Mouse (Mus musculus) lung, embryonic 16.5 days (tissue): ENCODE results near the gene Ppp3ca. TPM values are rescaled to one million over a fixed set of nuclear protein-coding genes. Genes with fewer than 3 reads are reported as not detected.

ENCODE experiments used
- ATAC-seq: fragments of 200-750 bp; cut with Nextera tagmentation; 2 replicates; pipeline ENCODE4 v1.8.0; 2017; ENCODE audit warnings: low read depth, mild to moderate bottlenecking, moderate library complexity
- H3K27ac ChIP-seq: fragments of 300-500 bp; sonication (generic); 2 replicates; pipeline ENCODE4 v1.5.1; 2014; ENCODE audit warnings: mild to moderate bottlenecking, control low read depth, low read length
- H3K27me3 ChIP-seq: fragments of 300-500 bp; sonication (generic); 2 replicates; pipeline ENCODE4 v1.6.1; 2014; ENCODE audit warnings: low read depth, low read length, mixed read lengths; ENCODE audit not compliant: control insufficient read depth, insufficient read depth
- H3K36me3 ChIP-seq: fragments of 300-500 bp; sonication (generic); 2 replicates; pipeline ENCODE4 v1.6.1; 2014; ENCODE audit warnings: low read length; ENCODE audit not compliant: control insufficient read depth, insufficient read depth
- H3K4me1 ChIP-seq: fragments of 300-500 bp; sonication (generic); replicated peaks from 2 replicates; pipeline ENCODE4 v1.6.1; 2014; ENCODE audit warnings: low read length, mixed read lengths; ENCODE audit not compliant: control insufficient read depth, insufficient read depth
- H3K4me2 ChIP-seq: fragments of 300-500 bp; sonication (generic); 2 replicates; pipeline ENCODE4 v1.6.1; 2014; ENCODE audit warnings: low read depth, low read length, control low read depth
- H3K4me3 ChIP-seq: fragments of 300-500 bp; sonication (generic); 2 replicates; pipeline ENCODE4 v1.5.1; 2014; ENCODE audit warnings: mild to moderate bottlenecking, low read length, control low read depth
- H3K9ac ChIP-seq: fragments of 300-500 bp; sonication (generic); 2 replicates; pipeline ENCODE4 v1.6.1; 2014; ENCODE audit warnings: low read length, control low read depth
- H3K9me3 ChIP-seq: fragments of 300-500 bp; sonication (generic); 2 replicates; pipeline ENCODE4 v1.6.1; 2016; ENCODE audit warnings: low read length; ENCODE audit not compliant: control insufficient read depth
- WGBS: fragments of 180-500 bp; shearing (Covaris S2); extraction: QIAGEN DNeasy Blood & Tissue Kit; methylation state at CpG from one replicate; pipeline ENCODE4 v1.1.7; 2014; 5-methylcytosine and 5-hydroxymethylcytosine counted together
- polyA plus RNA-seq: library from polyadenylated mRNA; unstranded; fragments of >200 nt; fragmentation: Nextera tagmentation; extraction: Ambion mirVana; gene quantifications from 2 replicates; pipeline ENCODE4 v1.2.1, GENCODE M21; 2015

Ppp3ca gene
- polyA plus RNA-seq, 1 experiment from 2014 or later = 66.1 TPM

DNA sequence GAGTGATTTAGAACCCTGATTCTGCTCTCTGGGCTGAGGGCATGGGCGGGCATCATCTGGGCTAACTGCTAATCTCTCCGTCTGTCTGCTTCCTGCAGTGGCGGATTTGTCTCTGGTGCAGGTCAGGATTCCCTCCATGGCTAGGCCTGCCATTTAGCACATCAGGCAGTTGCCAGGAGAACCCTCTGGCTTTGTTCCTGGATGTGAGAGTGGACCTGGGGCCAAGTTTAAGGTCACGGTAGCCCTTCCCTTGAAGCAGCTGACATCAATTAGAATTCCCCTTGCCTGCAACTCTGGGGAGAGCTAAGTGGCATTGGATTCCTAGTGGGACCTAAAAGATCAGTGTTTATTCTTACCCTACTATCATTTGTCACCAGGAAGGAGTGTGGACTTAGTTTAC is 132.7 kb downstream of the Ppp3ca start:
- no peaks in the 10 kb centered on the region for H3K9me3 ChIP-seq
- no peak overlapping the region for H3K27ac ChIP-seq
- H3K4me1 ChIP-seq = 0 out of 2 replicates have a peak, but pooled peaks cover 6% of the 10 kb centered on the region
- ATAC-seq = no peak
- 82% methylated on average over 4 of the region's 4 CpGs for whole genome bisulfite sequencing
- H3K27me3 ChIP-seq = no peaks in the 10 kb centered on the region
- H3K4me2 ChIP-seq = no peak overlapping the region
- H3K36me3 ChIP-seq = peaks cover 6% of the 10 kb centered on the region; the same call in 1 of the 2 replicates
- no peak overlapping the region for H3K9ac ChIP-seq
- no peak overlapping the region for H3K4me3 ChIP-seq

DNA sequence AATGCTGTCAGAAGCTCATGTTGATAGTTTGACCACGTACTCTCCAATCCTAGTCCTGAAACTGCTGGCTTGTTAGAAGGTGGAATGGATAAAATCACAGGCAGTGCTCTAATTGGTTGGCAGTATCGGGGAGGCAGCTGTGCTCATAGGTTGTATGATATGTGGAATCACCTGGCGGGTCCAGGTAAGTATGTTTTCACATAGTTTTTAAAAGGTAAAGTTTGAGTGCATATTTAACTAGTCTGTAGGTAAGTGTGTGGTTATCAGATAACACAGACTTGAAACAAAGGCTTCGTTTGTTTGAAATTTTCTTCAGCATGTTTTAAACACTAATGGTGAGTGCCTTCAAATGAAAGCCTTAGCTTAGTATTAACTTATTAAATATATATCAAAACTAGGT is 136.0 kb downstream of the Ppp3ca start:
- H3K36me3 ChIP-seq = peaks cover 4% of the 10 kb centered on the region; the same call in 1 of the 2 replicates
- 64% methylated on average over 4 of the region's 4 CpGs for WGBS
- H3K4me2 ChIP-seq = no peak overlapping the region
- no peak overlapping the region for H3K4me3 ChIP-seq
- H3K4me1 ChIP-seq = 0 out of 2 replicates have a peak, but pooled peaks cover 6% of the 10 kb centered on the region
- no peaks in the 10 kb centered on the region for H3K27me3 ChIP-seq
- H3K9me3 ChIP-seq = no peaks in the 10 kb centered on the region
- ATAC-seq = peak; percentile 94
- H3K9ac ChIP-seq = no peak overlapping the region
- 0 out of 2 replicates have a peak overlapping the region, but pooled peaks have one; percentile 36 for H3K27ac ChIP-seq

DNA sequence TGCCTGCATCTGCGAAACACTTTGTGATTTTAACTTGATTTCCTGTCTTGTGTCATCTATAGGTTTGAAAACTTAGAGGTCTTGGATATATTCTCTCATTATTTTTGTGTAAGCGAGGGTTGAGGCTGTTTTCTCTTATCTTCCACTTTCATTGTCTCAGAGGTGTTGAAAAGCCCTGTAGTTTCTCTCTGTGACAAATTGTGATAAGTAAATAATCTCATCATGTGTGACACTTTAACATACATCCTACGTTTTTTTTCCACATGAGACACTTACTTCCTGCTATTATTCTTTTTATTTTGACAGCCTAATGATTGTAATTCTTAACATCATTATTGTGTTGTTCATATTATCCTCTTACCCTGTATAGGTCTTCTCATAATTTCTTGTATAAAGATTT is 140.3 kb downstream of the Ppp3ca start:
- no peak for ATAC-seq
- Histone ChIP-seq H3K4me1 (0 out of 2 replicates have a peak, but pooled peaks cover 3% of the 10 kb centered on the region), H3K9ac (no peak overlapping the region), H3K9me3 (no peaks in the 10 kb centered on the region), H3K36me3 (no peaks in the 10 kb centered on the region), H3K4me3 (no peak overlapping the region), H3K27ac (no peak overlapping the region), H3K27me3 (no peaks in the 10 kb centered on the region), H3K4me2 (no peak overlapping the region)
- WGBS = 66% methylated on average over 3 of the region's 3 CpGs

DNA sequence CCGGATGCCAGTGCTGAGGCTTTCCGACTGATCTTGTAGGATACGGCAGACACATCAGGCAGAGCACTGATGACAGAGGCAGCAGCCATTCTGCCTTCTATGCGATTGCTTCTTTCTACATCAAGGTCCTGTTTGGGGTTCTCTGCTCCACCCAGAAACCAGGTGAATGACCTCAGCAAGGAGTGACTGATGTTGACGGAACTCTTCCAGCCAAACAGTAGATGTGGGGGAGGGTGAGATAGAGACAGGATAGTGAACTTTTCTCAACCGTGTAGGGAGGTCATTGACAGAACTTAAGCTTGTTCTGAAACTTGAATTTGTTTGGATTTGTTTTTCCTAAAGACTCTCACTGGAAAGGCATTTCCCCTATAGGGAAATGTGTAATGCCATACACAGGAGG is 142.2 kb downstream of the Ppp3ca start:
- no peaks in the 10 kb centered on the region for H3K9me3 ChIP-seq
- no peaks in the 10 kb centered on the region for H3K4me1 ChIP-seq
- H3K9ac ChIP-seq = no peak overlapping the region
- ATAC-seq = no peak
- 66% methylated on average over 6 of the region's 6 CpGs for WGBS
- no peak overlapping the region for H3K27ac ChIP-seq
- H3K4me3 ChIP-seq = no peak overlapping the region
- H3K4me2 ChIP-seq = no peak overlapping the region
- H3K27me3 ChIP-seq = no peaks in the 10 kb centered on the region
- H3K36me3 ChIP-seq = no peaks in the 10 kb centered on the region

DNA sequence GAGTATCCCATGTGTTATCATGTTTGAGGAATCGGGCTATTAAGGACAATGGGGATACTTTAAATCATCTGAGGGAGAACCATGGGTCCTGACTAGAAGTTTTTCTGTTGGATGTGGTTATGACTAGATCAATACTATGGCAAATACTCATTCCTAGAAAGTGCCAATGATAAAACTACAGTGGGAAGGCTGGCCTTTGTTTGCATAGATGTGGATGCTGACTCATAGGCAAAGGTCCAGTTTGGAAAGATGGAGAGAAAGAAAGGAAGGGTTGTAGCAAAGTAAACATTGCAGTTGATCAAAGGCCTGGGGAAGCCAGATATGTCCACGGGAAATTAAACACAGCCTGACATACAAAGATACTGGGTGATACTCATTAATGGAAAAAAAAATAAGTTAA is 142.9 kb downstream of the Ppp3ca start:
- no peaks in the 10 kb centered on the region for H3K36me3 ChIP-seq
- ATAC-seq = no peak
- whole genome bisulfite sequencing = 44% methylated on average over 2 of the region's 2 CpGs
- no peak overlapping the region for H3K9ac ChIP-seq
- H3K27me3 ChIP-seq = no peaks in the 10 kb centered on the region
- no peak overlapping the region for H3K27ac ChIP-seq
- H3K9me3 ChIP-seq = no peaks in the 10 kb centered on the region
- H3K4me2 ChIP-seq = no peak overlapping the region
- H3K4me1 ChIP-seq = no peaks in the 10 kb centered on the region
- no peak overlapping the region for H3K4me3 ChIP-seq

DNA sequence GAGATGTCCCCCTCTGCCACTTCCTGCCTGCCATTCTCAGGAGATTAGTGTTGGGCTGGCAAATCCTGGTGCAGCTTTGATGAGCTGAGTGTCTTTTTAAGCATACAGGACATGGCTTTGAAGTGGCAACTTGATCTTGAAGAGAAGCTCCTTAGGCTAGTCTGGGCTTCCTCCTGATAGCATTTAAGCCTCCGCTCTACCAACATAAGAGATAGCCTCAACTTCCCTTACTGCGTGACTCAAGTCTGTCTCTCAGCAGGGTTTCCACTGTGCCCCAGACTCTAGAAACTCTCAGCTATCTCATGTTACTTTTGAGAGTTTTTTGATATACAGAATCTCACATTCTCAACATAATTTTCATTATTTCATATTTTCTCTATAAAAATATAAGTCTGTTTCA is 144.0 kb downstream of the Ppp3ca start:
- Histone ChIP-seq H3K27ac (no peak overlapping the region), H3K9ac (no peak overlapping the region), H3K36me3 (no peaks in the 10 kb centered on the region), H3K4me3 (no peak overlapping the region), H3K9me3 (no peaks in the 10 kb centered on the region), H3K4me2 (no peak overlapping the region), H3K27me3 (no peaks in the 10 kb centered on the region), H3K4me1 (no peaks in the 10 kb centered on the region)
- no peak for ATAC-seq
- 90% methylated on average over 2 of the region's 2 CpGs for WGBS

DNA sequence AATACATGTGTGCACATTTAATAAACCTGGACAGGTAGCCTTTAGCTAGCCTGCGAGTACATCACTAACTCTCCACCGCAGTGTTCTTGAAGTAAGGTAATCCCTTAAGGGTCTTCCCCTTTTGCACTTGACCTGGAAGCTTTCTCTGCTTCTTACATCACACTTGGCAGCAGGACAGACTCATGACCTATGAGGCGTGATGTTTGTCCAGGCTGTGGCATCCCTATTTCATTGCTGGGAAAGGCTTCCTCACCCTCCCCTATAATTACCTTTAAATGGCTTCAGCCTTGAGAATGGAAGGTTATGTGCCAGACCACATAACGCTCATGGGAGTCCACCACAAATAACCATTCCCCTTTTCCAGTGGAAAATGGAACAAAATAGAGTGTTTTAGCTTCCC is 145.0 kb downstream of the Ppp3ca start:
- no peak overlapping the region for H3K9ac ChIP-seq
- H3K36me3 ChIP-seq = no peaks in the 10 kb centered on the region
- no peaks in the 10 kb centered on the region for H3K9me3 ChIP-seq
- H3K4me3 ChIP-seq = no peak overlapping the region
- no peak overlapping the region for H3K4me2 ChIP-seq
- H3K27ac ChIP-seq = no peak overlapping the region
- 0 out of 2 replicates have a peak, but pooled peaks cover 3% of the 10 kb centered on the region for H3K4me1 ChIP-seq
- no peak for ATAC-seq
- no peaks in the 10 kb centered on the region for H3K27me3 ChIP-seq
- WGBS = 87% methylated on average over 4 of the region's 4 CpGs

DNA sequence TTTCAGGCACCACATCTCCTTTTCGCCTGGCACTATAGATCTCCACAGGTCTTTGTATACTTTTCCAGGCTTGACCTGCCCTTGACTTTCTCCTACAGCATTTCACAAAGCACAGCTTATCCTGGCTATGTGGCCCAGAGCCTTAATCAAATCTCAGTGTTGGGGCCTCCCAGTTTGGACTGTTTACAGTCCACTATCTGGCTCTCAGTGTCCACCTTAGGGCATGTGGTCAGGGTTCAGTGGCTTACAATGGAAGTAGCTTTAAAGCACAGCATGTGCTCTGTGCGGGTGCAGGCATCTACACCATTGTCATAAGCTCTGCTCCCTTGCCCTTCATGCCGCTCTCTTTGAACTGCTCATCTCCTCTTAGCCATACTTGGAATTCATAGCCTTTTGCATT is 146.4 kb downstream of the Ppp3ca start:
- 89% methylated on average over 3 of the region's 3 CpGs for WGBS
- H3K36me3 ChIP-seq = no peaks in the 10 kb centered on the region
- H3K27me3 ChIP-seq = no peaks in the 10 kb centered on the region
- H3K4me3 ChIP-seq = no peak overlapping the region
- 0 out of 2 replicates have a peak, but pooled peaks cover 3% of the 10 kb centered on the region for H3K4me1 ChIP-seq
- no peaks in the 10 kb centered on the region for H3K9me3 ChIP-seq
- no peak overlapping the region for H3K9ac ChIP-seq
- no peak overlapping the region for H3K27ac ChIP-seq
- H3K4me2 ChIP-seq = no peak overlapping the region
- no peak for ATAC-seq

DNA sequence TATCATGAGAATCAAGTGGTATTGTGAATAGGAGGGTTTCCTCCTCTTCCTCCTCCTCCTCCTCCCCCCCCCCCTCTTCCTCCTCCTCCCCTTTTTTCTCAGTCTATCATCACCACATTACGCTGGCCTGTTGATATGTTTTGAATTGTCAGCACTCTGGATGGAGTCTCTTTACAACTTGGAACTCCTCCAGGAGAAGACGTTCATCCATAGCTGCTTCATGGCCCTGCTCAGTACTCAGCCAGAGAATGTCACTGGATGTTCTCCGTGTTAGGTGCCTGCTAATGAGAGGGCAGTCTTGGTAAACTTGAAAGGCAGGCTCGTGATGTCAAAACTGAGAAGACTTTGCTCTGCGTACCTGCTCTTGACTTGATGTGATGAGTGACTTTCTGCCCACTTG is 149.1 kb downstream of the Ppp3ca start:
- H3K9me3 ChIP-seq = no peaks in the 10 kb centered on the region
- H3K4me1 ChIP-seq = 0 out of 2 replicates have a peak, but pooled peaks cover 3% of the 10 kb centered on the region
- H3K36me3 ChIP-seq = no peaks in the 10 kb centered on the region
- no peaks in the 10 kb centered on the region for H3K27me3 ChIP-seq
- H3K27ac ChIP-seq = no peak overlapping the region
- no peak overlapping the region for H3K4me3 ChIP-seq
- 43% methylated on average over 5 of the region's 5 CpGs for WGBS
- H3K9ac ChIP-seq = no peak overlapping the region
- ATAC-seq = peak; percentile 57
- H3K4me2 ChIP-seq = no peak overlapping the region

DNA sequence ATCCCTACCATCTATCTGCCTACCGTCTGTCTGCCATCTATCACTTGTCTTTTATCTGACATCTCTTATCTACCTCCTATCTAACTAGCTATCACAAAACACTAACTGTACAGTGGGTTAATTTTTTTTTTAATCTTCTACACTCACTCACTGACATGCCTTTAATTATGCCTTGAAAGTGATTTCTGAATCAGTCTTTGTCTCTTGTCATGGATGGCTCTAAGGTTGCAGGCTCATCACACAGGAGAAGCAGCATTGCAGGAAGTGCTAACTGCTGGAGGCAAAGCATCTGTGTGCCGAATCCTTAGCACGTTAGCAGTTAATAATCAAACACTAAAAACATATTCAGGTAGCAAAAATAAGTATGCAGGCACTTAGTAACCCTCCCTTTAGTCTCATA is 151.1 kb downstream of the Ppp3ca start:
- H3K27ac ChIP-seq = no peak overlapping the region
- no peak overlapping the region for H3K9ac ChIP-seq
- no peak overlapping the region for H3K4me3 ChIP-seq
- ATAC-seq = no peak
- H3K4me1 ChIP-seq = 0 out of 2 replicates have a peak, but pooled peaks cover 3% of the 10 kb centered on the region
- H3K36me3 ChIP-seq = no peaks in the 10 kb centered on the region
- 64% methylated on average over 3 of the region's 3 CpGs for WGBS
- no peaks in the 10 kb centered on the region for H3K9me3 ChIP-seq
- H3K27me3 ChIP-seq = no peaks in the 10 kb centered on the region
- H3K4me2 ChIP-seq = no peak overlapping the region
